Mouse (Mus musculus): Measurements from ENCODE around the gene Tmem28. TPM values are rescaled to one million over a fixed set of nuclear protein-coding genes. Genes with fewer than 3 reads are reported as not detected.

The Tmem28 gene
- 0.89 and 1.1 TPM in 2 replicates for polyA plus RNA-seq (2016; fragmentation: Nextera tagmentation; extraction: Ambion mirVana)

- H3K27ac ChIP-seq, result 0 out of 2 replicates have a peak within 1 kb of the TSS, but pooled peaks have one; percentile 26
- WGBS, result 13% methylated on average over 59 of the region's 82 CpGs
- peaks cover 9% of the 10 kb centered on the region; the same call in 1 of the 2 replicates for H3K27me3 ChIP-seq (replicated peaks)
- no peaks in the 10 kb centered on the region for H3K9me3 ChIP-seq
- peak; percentile 1 for ATAC-seq (ENCODE audit: low FRiP score, low read depth)
- no peaks in the 10 kb centered on the region for H3K4me1 ChIP-seq
- no peaks in the 10 kb centered on the region for H3K36me3 ChIP-seq
- H3K9ac ChIP-seq, result peak within 1 kb of the TSS; percentile 65
- peak within 1 kb of the TSS; percentile 58 for H3K4me3 ChIP-seq
- peak within 1 kb of the TSS; percentile 63 for H3K4me2 ChIP-seq (replicated peaks)
These were observed at the start of gene Tmem28 for GRCm38 (mm10) chrX:99820790-99821395. Tmem28 (plus strand) TSS chrX:99821021.

- Histone ChIP-seq H3K9me3 (no peaks in the 10 kb centered on the region), H3K36me3 (no peaks in the 10 kb centered on the region), H3K27ac (no peak overlapping the region), H3K4me3 (no peak overlapping the region), H3K27me3 (replicated peaks) (no peaks in the 10 kb centered on the region), H3K9ac (no peak overlapping the region), H3K4me1 (no peaks in the 10 kb centered on the region), H3K4me2 (replicated peaks) (no peak overlapping the region)
- WGBS, result 51% methylated on average over 4 of the region's 4 CpGs
- ATAC-seq (ENCODE audit: low FRiP score, low read depth), result no peak
These were observed 40.5 kb upstream of the Tmem28 start for GRCm38 (mm10) chrX:99780308-99780707.

- Histone ChIP-seq H3K27me3 (replicated peaks) (no peaks in the 10 kb centered on the region), H3K4me3 (no peak overlapping the region), H3K4me1 (no peaks in the 10 kb centered on the region), H3K9ac (no peak overlapping the region), H3K4me2 (replicated peaks) (no peak overlapping the region), H3K27ac (no peak overlapping the region), H3K36me3 (no peaks in the 10 kb centered on the region), H3K9me3 (no peaks in the 10 kb centered on the region)
- ATAC-seq (ENCODE audit: low FRiP score, low read depth), result no peak
- 42% methylated on average over 1 of the region's 1 CpGs for WGBS
These were observed 12.4 kb upstream of the Tmem28 start for GRCm38 (mm10) chrX:99808375-99808774.

- peak; percentile 67 for ATAC-seq (ENCODE audit: low FRiP score, low read depth)
- Histone ChIP-seq H3K27ac (0 out of 2 replicates have a peak overlapping the region, but pooled peaks have one; percentile 26), H3K4me3 (peak overlapping the region; percentile 58), H3K4me1 (no peaks in the 10 kb centered on the region), H3K27me3 (replicated peaks) (peaks cover 9% of the 10 kb centered on the region; the same call in 1 of the 2 replicates), H3K9me3 (no peaks in the 10 kb centered on the region), H3K36me3 (no peaks in the 10 kb centered on the region), H3K9ac (peak overlapping the region; percentile 65; the same call in 1 of the 2 replicates), H3K4me2 (replicated peaks) (peak overlapping the region; percentile 63)
- WGBS, result 28% methylated on average over 21 of the region's 22 CpGs
These were observed 1.4 kb upstream of the Tmem28 start for GRCm38 (mm10) chrX:99819395-99819935.

GRCm38 (mm10) chrX:99819936-99820789 is 658 bp upstream of the Tmem28 start:
- Histone ChIP-seq H3K4me2 (replicated peaks) (peak overlapping the region; percentile 63), H3K9ac (peak overlapping the region; percentile 65), H3K36me3 (no peaks in the 10 kb centered on the region), H3K4me3 (peak overlapping the region; percentile 58), H3K9me3 (no peaks in the 10 kb centered on the region), H3K27ac (0 out of 2 replicates have a peak overlapping the region, but pooled peaks have one; percentile 26), H3K4me1 (no peaks in the 10 kb centered on the region), H3K27me3 (replicated peaks) (peaks cover 9% of the 10 kb centered on the region; the same call in 1 of the 2 replicates)
- 14% methylated on average over 67 of the region's 105 CpGs for WGBS
- peak; percentile 84 for ATAC-seq (ENCODE audit: low FRiP score, low read depth)

GRCm38 (mm10) chrX:99842090-99842489 is 21.3 kb downstream of the Tmem28 start:
- Histone ChIP-seq H3K4me3 (no peak overlapping the region), H3K4me2 (replicated peaks) (no peak overlapping the region), H3K36me3 (no peaks in the 10 kb centered on the region), H3K27me3 (replicated peaks) (no peaks in the 10 kb centered on the region), H3K9ac (no peak overlapping the region), H3K4me1 (peaks cover 3% of the 10 kb centered on the region; the same call in 1 of the 2 replicates), H3K27ac (no peak overlapping the region), H3K9me3 (no peaks in the 10 kb centered on the region)
- WGBS, result 18% methylated on average over 2 of the region's 2 CpGs
- peak; percentile 44; the same call in 1 of the 2 replicates for ATAC-seq (ENCODE audit: low FRiP score, low read depth)

GRCm38 (mm10) chrX:99853261-99853741 is 32.5 kb downstream of the Tmem28 start:
- Histone ChIP-seq H3K9ac (peak overlapping the region; percentile 49; the same call in 1 of the 2 replicates), H3K4me3 (peak overlapping the region; percentile 31), H3K36me3 (no peaks in the 10 kb centered on the region), H3K4me1 (no peaks in the 10 kb centered on the region), H3K9me3 (no peaks in the 10 kb centered on the region), H3K4me2 (replicated peaks) (peak overlapping the region; percentile 52), H3K27ac (no peak overlapping the region), H3K27me3 (replicated peaks) (peaks cover 4% of the 10 kb centered on the region; the same call in 1 of the 2 replicates)
- 12% methylated on average over 35 of the region's 35 CpGs for WGBS
- peak; percentile 88 for ATAC-seq (ENCODE audit: low FRiP score, low read depth)

- no peaks in the 10 kb centered on the region for H3K36me3 ChIP-seq
- no peaks in the 10 kb centered on the region for H3K9me3 ChIP-seq
- H3K9ac ChIP-seq, result no peak overlapping the region
- 31% methylated on average over 3 of the region's 3 CpGs for WGBS
- no peak; the same call in none of the 2 replicates for ATAC-seq (ENCODE audit: low FRiP score, low read depth)
- no peak overlapping the region; the same call in 1 of the 2 replicates for H3K4me3 ChIP-seq
- H3K4me1 ChIP-seq, result no peaks in the 10 kb centered on the region
- no peak overlapping the region for H3K27ac ChIP-seq
- peak overlapping the region; percentile 52 for H3K4me2 ChIP-seq (replicated peaks)
- H3K27me3 ChIP-seq (replicated peaks), result peaks cover 4% of the 10 kb centered on the region; the same call in 1 of the 2 replicates
These were observed 33.0 kb downstream of the Tmem28 start for GRCm38 (mm10) chrX:99853834-99854233.

GRCm38 (mm10) chrX:99872228-99872627 is 51.4 kb downstream of the Tmem28 start:
- H3K9me3 ChIP-seq, result no peaks in the 10 kb centered on the region
- no peaks in the 10 kb centered on the region for H3K36me3 ChIP-seq
- no peak overlapping the region for H3K4me2 ChIP-seq (replicated peaks)
- no peak overlapping the region for H3K9ac ChIP-seq
- H3K27me3 ChIP-seq (replicated peaks), result 0 out of 2 replicates have a peak, but pooled peaks cover 4% of the 10 kb centered on the region
- H3K4me3 ChIP-seq, result no peak overlapping the region
- no peak overlapping the region for H3K27ac ChIP-seq
- no peaks in the 10 kb centered on the region for H3K4me1 ChIP-seq
- WGBS, result 81% methylated on average over 4 of the region's 4 CpGs
- no peak for ATAC-seq (ENCODE audit: low FRiP score, low read depth)

- no peak overlapping the region for H3K9ac ChIP-seq
- H3K4me2 ChIP-seq (replicated peaks), result no peak overlapping the region
- H3K9me3 ChIP-seq, result no peaks in the 10 kb centered on the region
- H3K4me3 ChIP-seq, result no peak overlapping the region
- 0 out of 2 replicates have a peak, but pooled peaks cover 4% of the 10 kb centered on the region for H3K27me3 ChIP-seq (replicated peaks)
- ATAC-seq (ENCODE audit: low FRiP score, low read depth), result no peak
- WGBS, result 80% methylated on average over 3 of the region's 3 CpGs
- no peak overlapping the region for H3K27ac ChIP-seq
- H3K4me1 ChIP-seq, result no peaks in the 10 kb centered on the region
- H3K36me3 ChIP-seq, result no peaks in the 10 kb centered on the region
These were observed 51.9 kb downstream of the Tmem28 start for GRCm38 (mm10) chrX:99872632-99873201.

GRCm38 (mm10) chrX:99873259-99873919 is 52.6 kb downstream of the Tmem28 start:
- Histone ChIP-seq H3K4me1 (no peaks in the 10 kb centered on the region), H3K9me3 (no peaks in the 10 kb centered on the region), H3K9ac (no peak overlapping the region), H3K27ac (no peak overlapping the region), H3K27me3 (replicated peaks) (0 out of 2 replicates have a peak, but pooled peaks cover 4% of the 10 kb centered on the region), H3K4me2 (replicated peaks) (no peak overlapping the region), H3K4me3 (no peak overlapping the region), H3K36me3 (no peaks in the 10 kb centered on the region)
- ATAC-seq (ENCODE audit: low FRiP score, low read depth), result no peak
- 94% methylated on average over 2 of the region's 2 CpGs for WGBS
